Mouse (Mus musculus): Measurements from ENCODE around the gene Opalin. TPM values are rescaled to one million over a fixed set of nuclear protein-coding genes. Genes with fewer than 3 reads are reported as not detected.

Gene Opalin
- total and polyA plus RNA-seq, 3 experiments, result 0.27 TPM; not detected in 2

DNA sequence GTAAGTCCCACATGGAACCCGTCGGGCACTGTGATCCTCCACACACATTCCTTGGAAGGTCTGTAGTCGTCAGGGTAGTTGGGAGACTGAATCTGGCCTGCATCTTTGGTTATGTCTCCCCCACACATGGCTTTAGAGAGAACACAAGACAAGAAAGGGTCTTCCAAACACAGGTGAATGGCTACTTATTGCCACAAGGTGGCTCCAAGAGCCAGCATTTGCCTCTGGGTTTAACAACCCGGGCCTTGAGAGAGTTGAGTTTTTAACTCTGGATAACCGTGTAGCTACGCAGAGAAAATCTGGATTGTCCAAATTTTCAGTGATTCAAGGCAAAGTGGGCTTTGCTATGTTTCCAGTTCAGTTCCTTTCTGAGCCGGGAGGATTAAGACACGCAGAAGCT lies 28.0 kb upstream of the Opalin start:
- Histone ChIP-seq H3K4me1 (ENCODE audit: insufficient read depth, low read depth, low read length) (no peaks in the 10 kb centered on the region), H3K36me3 (replicated peaks) (no peaks in the 10 kb centered on the region), H3K27me3 (ENCODE audit: insufficient read depth, low read length) (no peaks in the 10 kb centered on the region), H3K4me3 (ENCODE audit: low read depth, low read length) (no peak overlapping the region), H3K9me3 (replicated peaks) (no peaks in the 10 kb centered on the region)
- ATAC-seq (ENCODE audit: extremely low read depth, insufficient number of reproducible peaks, low FRiP score, poor library complexity, severe bottlenecking) (no peak), DNase-seq (ENCODE audit: low spot score) (no peak)
- TF ChIP-seq GATA2 (IDR thresholded peaks at IDR 0.05; ENCODE audit: borderline replicate concordance, low read depth, low read length), result no peak

- no peaks in the 10 kb centered on the region for H3K36me3 ChIP-seq (replicated peaks)
- H3K4me1 ChIP-seq (ENCODE audit: insufficient read depth, low read depth, low read length), result no peaks in the 10 kb centered on the region
- TF ChIP-seq GATA2 (IDR thresholded peaks at IDR 0.05; ENCODE audit: borderline replicate concordance, low read depth, low read length), result no peak
- no peak for TF ChIP-seq TAL1 (conservative IDR thresholded peaks at IDR 0.05; ENCODE audit: low read depth, low read length)
- TF ChIP-seq CTCF (IDR thresholded peaks at IDR 0.05; ENCODE audit: low read depth, low read length), result no peak
- no peak for TF ChIP-seq GATA1 (IDR thresholded peaks at IDR 0.05; ENCODE audit: borderline replicate concordance, low read length)
- no peak for TF ChIP-seq POLR2AphosphoS5 (IDR thresholded peaks at IDR 0.05; ENCODE audit: insufficient replicate concordance, low read depth, low read length)
- H3K27me3 ChIP-seq (ENCODE audit: insufficient read depth, low read length), result no peaks in the 10 kb centered on the region; the same call in 1 of the 2 replicates
- H3K9me3 ChIP-seq (replicated peaks), result no peaks in the 10 kb centered on the region
- DNase-seq (ENCODE audit: low spot score), result no peak
- ATAC-seq (ENCODE audit: extremely low read depth, insufficient number of reproducible peaks, low FRiP score, poor library complexity, severe bottlenecking), result no peak
- H3K4me3 ChIP-seq (ENCODE audit: low read depth, low read length), result no peak overlapping the region
These were observed 24.5 kb upstream of the Opalin start for GRCm38 (mm10) chr19:41101390-41101789.

DNA sequence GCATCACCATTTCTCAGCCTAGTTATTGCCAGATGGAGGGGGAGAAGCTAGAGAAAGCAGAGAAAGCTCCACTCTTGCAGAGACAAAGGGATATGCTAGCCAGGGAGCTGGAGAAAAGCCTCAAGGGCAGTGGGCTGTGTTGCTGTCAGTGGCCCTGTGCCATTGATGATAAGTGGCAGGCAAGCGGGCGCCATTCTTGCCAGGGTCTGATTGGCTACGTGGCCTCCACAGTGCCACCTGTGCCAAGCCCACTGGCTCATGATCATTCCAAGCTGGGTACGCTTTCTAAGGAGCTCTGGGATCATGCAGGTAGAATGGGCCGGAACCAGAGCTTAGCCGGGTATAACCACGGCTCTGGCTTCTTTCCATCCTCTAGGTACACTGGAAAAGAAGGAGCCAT lies 23.9 kb upstream of the Opalin start:
- no peak for ATAC-seq (ENCODE audit: extremely low read depth, insufficient number of reproducible peaks, low FRiP score, poor library complexity, severe bottlenecking)

GRCm38 (mm10) chr19:41097038-41097437 lies 20.1 kb upstream of the Opalin start:
- TF ChIP-seq POLR2AphosphoS5 (IDR thresholded peaks at IDR 0.05; ENCODE audit: insufficient replicate concordance, low read depth, low read length) (no peak), GATA1 (IDR thresholded peaks at IDR 0.05; ENCODE audit: borderline replicate concordance, low read length) (no peak), TAL1 (conservative IDR thresholded peaks at IDR 0.05; ENCODE audit: low read depth, low read length) (no peak), GATA2 (IDR thresholded peaks at IDR 0.05; ENCODE audit: borderline replicate concordance, low read depth, low read length) (no peak), CTCF (IDR thresholded peaks at IDR 0.05; ENCODE audit: low read depth, low read length) (no peak)
- Histone ChIP-seq H3K4me1 (ENCODE audit: insufficient read depth, low read depth, low read length) (no peaks in the 10 kb centered on the region), H3K9me3 (replicated peaks) (no peaks in the 10 kb centered on the region), H3K36me3 (replicated peaks) (no peaks in the 10 kb centered on the region), H3K4me3 (ENCODE audit: low read depth, low read length) (no peak overlapping the region), H3K27me3 (ENCODE audit: insufficient read depth, low read length) (peaks cover 7% of the 10 kb centered on the region; the same call in 1 of the 2 replicates)
- no peak for ATAC-seq (ENCODE audit: extremely low read depth, insufficient number of reproducible peaks, low FRiP score, poor library complexity, severe bottlenecking)
- DNase-seq (ENCODE audit: low spot score), result no peak

More for the DNA sequence above, 23.9 kb upstream of the Opalin start:
- no peak for DNase-seq (ENCODE audit: low spot score)
- no peaks in the 10 kb centered on the region for H3K9me3 ChIP-seq (replicated peaks)
- TF ChIP-seq GATA1 (IDR thresholded peaks at IDR 0.05; ENCODE audit: borderline replicate concordance, low read length), result no peak
- no peak for TF ChIP-seq CTCF (IDR thresholded peaks at IDR 0.05; ENCODE audit: low read depth, low read length)
- TF ChIP-seq GATA2 (IDR thresholded peaks at IDR 0.05; ENCODE audit: borderline replicate concordance, low read depth, low read length), result no peak
- TF ChIP-seq TAL1 (conservative IDR thresholded peaks at IDR 0.05; ENCODE audit: low read depth, low read length), result no peak
- no peak for TF ChIP-seq POLR2AphosphoS5 (IDR thresholded peaks at IDR 0.05; ENCODE audit: insufficient replicate concordance, low read depth, low read length)
- no peaks in the 10 kb centered on the region for H3K4me1 ChIP-seq (ENCODE audit: insufficient read depth, low read depth, low read length)
- no peak overlapping the region for H3K4me3 ChIP-seq (ENCODE audit: low read depth, low read length)
- no peaks in the 10 kb centered on the region for H3K36me3 ChIP-seq (replicated peaks)
- H3K27me3 ChIP-seq (ENCODE audit: insufficient read depth, low read length), result peaks cover under 1% of the 10 kb centered on the region; the same call in 1 of the 2 replicates

DNA sequence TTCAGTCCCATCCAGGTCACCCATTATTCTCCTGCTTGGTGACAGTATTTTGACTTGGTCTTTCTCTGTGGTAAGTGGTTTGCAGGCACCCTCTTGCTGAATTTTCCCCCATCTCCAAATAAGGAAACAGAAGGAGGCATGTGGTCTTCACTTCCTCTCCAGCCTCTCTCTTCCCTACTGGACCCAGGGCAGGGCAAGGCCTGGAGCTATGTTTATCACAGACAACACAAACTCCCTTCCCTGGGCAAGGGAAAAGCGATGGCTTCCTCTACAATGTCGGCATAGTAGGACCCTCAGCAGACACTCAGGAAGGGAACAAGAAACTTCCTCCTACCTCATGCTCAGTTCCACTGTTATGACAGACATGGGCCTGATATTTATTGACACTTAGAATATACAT lies 15.0 kb upstream of the Opalin start:
- ATAC-seq (ENCODE audit: extremely low read depth, insufficient number of reproducible peaks, low FRiP score, poor library complexity, severe bottlenecking) (no peak), DNase-seq (ENCODE audit: low spot score) (no peak)
- Histone ChIP-seq H3K27me3 (ENCODE audit: insufficient read depth, low read length) (peaks cover 7% of the 10 kb centered on the region; the same call in 1 of the 2 replicates), H3K4me1 (ENCODE audit: insufficient read depth, low read depth, low read length) (no peaks in the 10 kb centered on the region), H3K4me3 (ENCODE audit: low read depth, low read length) (no peak overlapping the region), H3K36me3 (replicated peaks) (no peaks in the 10 kb centered on the region), H3K9me3 (replicated peaks) (no peaks in the 10 kb centered on the region)
- TF ChIP-seq POLR2AphosphoS5 (IDR thresholded peaks at IDR 0.05; ENCODE audit: insufficient replicate concordance, low read depth, low read length) (no peak), TAL1 (conservative IDR thresholded peaks at IDR 0.05; ENCODE audit: low read depth, low read length) (no peak), GATA1 (IDR thresholded peaks at IDR 0.05; ENCODE audit: borderline replicate concordance, low read length) (no peak), GATA2 (IDR thresholded peaks at IDR 0.05; ENCODE audit: borderline replicate concordance, low read depth, low read length) (no peak), CTCF (IDR thresholded peaks at IDR 0.05; ENCODE audit: low read depth, low read length) (no peak)

DNA sequence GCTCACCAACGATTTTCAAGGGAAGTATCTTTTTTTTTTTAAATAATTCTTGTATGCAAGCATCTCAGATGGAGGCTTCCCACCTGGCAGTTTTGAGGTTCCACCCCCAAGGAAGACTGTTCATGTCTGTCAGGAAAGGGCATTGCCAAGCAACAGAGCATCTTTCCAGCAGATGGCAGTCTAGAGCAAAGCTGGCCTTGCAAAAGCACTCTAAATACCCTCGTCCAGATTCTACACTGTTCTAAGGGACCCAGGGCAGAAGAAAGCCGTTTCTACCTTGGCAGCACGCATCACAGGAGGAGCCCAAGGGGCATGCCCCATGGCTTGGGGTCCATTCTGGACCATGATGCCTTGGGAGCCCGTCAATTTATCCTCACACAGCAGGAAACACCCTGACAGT lies 12.9 kb upstream of the Opalin start:
- peaks cover 4% of the 10 kb centered on the region; the same call in 1 of the 2 replicates for H3K27me3 ChIP-seq (ENCODE audit: insufficient read depth, low read length)
- H3K4me3 ChIP-seq (ENCODE audit: low read depth, low read length), result no peak overlapping the region
- DNase-seq (ENCODE audit: low spot score) (peak; percentile 13), ATAC-seq (ENCODE audit: extremely low read depth, insufficient number of reproducible peaks, low FRiP score, poor library complexity, severe bottlenecking) (no peak)
- no peaks in the 10 kb centered on the region for H3K36me3 ChIP-seq (replicated peaks)
- no peaks in the 10 kb centered on the region for H3K4me1 ChIP-seq (ENCODE audit: insufficient read depth, low read depth, low read length)
- TF ChIP-seq CTCF (IDR thresholded peaks at IDR 0.05; ENCODE audit: low read depth, low read length) (peak; percentile 66), TAL1 (conservative IDR thresholded peaks at IDR 0.05; ENCODE audit: low read depth, low read length) (no peak), GATA1 (IDR thresholded peaks at IDR 0.05; ENCODE audit: borderline replicate concordance, low read length) (no peak), POLR2AphosphoS5 (IDR thresholded peaks at IDR 0.05; ENCODE audit: insufficient replicate concordance, low read depth, low read length) (no peak), GATA2 (IDR thresholded peaks at IDR 0.05; ENCODE audit: borderline replicate concordance, low read depth, low read length) (no peak)
- H3K9me3 ChIP-seq (replicated peaks), result no peaks in the 10 kb centered on the region

Measured in G1E (cell line).